Mouse (Mus musculus) MEL (cell line): ENCODE measurements at regions not wholly inside any gene's neighbourhood (a gene's known extent, or its start where the extent isn't known, plus 50 kb on each side); places are given as distances from the start of the nearest gene placed in this dataset.

Source experiments
- CTCF ChIP-seq, 3 experiments: IDR thresholded peaks in 2 of 3; conservative IDR thresholded peaks in 1 of 3; 2 replicates each; pipeline ENCODE4 v1.5.1; 2011 to 2012; ENCODE audit warnings: low read length in 3 of 3, low read depth in 2 of 3, mild to moderate bottlenecking in 2 of 3, improper control_type of control experiment in 1 of 3, inconsistent platforms in 1 of 3, mixed read lengths in 1 of 3, moderate library complexity in 1 of 3; ENCODE audit not compliant: control insufficient read depth in 1 of 3, insufficient read depth in 1 of 3, poor library complexity in 1 of 3, severe bottlenecking in 1 of 3
- EP300 ChIP-seq, 2 experiments: IDR thresholded peaks; 2 replicates each; pipeline ENCODE4 v1.6.1; 2011; ENCODE audit warnings: improper control_type of control experiment in 2 of 2, low read length in 2 of 2, low read depth in 1 of 2, mild to moderate bottlenecking in 1 of 2
- TAL1 ChIP-seq: IDR thresholded peaks from 2 replicates; pipeline ENCODE4 v1.6.1; 2012; ENCODE audit warnings: mild to moderate bottlenecking, inconsistent platforms, low read length, moderate library complexity, mixed read lengths

- TF ChIP-seq EP300 (IDR thresholded peaks at IDR 0.05; ENCODE audit: low read depth in 1 of 2, low read length in 2 of 2) (no peak), TAL1 (no peak), CTCF (IDR thresholded peaks at IDR 0.05 in 2 of 3, conservative IDR thresholded peaks at IDR 0.05 in 1 of 3; ENCODE audit: control insufficient read depth in 1 of 3, insufficient read depth in 1 of 3, low read depth in 2 of 3, low read length in 3 of 3, poor library complexity in 1 of 3, severe bottlenecking in 1 of 3) (no peak)
Observed at GRCm38 (mm10) chr5:33501211-33501610, 67.4 kb upstream of the Nkx1-1 start.
